Mouse (Mus musculus) left cerebral cortex, adult 2 months (tissue): ENCODE measurements at regions not wholly inside any gene's neighbourhood (a gene's known extent, or its start where the extent isn't known, plus 50 kb on each side); places are given as distances from the start of the nearest gene placed in this dataset.

Source experiments
- DNase-seq, 2 experiments: peaks; one replicate each; pipeline ENCODE4 v3.0.0; 2021 to 2022; ENCODE audit warnings: low spot score in 2 of 2, mixed read lengths in 1 of 2; ENCODE audit errors: extremely low spot score in 1 of 2
- H3K27ac ChIP-seq: fragments of 200-600 bp; 2 replicates; pipeline ENCODE4 v1.8.1; 2022
- H3K4me3 ChIP-seq: fragments of 200-600 bp; 2 replicates; pipeline ENCODE4 v1.8.1; 2022
- CTCF ChIP-seq: fragments of 200-600 bp; IDR thresholded peaks from 2 replicates; pipeline ENCODE4 v1.8.1; 2022; ENCODE audit warnings: antibody characterized with exemption, mild to moderate bottlenecking, moderate library complexity
- intact Hi-C: fragments of 180-260 bp; cut with DNase I; formaldehyde crosslinking; loops from one replicate; pipeline ENCODE4 v1.15.1; 2025

- H3K4me3 ChIP-seq, result no peak overlapping the region
- no peak overlapping the region for H3K27ac ChIP-seq
- no peak for TF ChIP-seq CTCF
- intact Hi-C loops, result no loop called here
- no peak for DNase-seq
These were observed 267.0 kb upstream of the Hnrnpa3 start for GRCm38 (mm10) chr2:75392041-75392440.

GRCm38 (mm10) chr2:75394928-75395673 lies 264.0 kb upstream of the Hnrnpa3 start:
- H3K27ac ChIP-seq, result no peak overlapping the region
- DNase-seq, result no peak
- no peak for TF ChIP-seq CTCF
- no peak overlapping the region for H3K4me3 ChIP-seq
- intact Hi-C loops, result no loop called here

- TF ChIP-seq CTCF, result no peak
- H3K4me3 ChIP-seq, result no peak overlapping the region
- DNase-seq, result no peak
- intact Hi-C loops, result no loop called here
- no peak overlapping the region for H3K27ac ChIP-seq
These were observed 263.0 kb upstream of the Hnrnpa3 start for GRCm38 (mm10) chr2:75396016-75396415.

GRCm38 (mm10) chr2:75400291-75400870 lies 258.7 kb upstream of the Hnrnpa3 start:
- no peak for TF ChIP-seq CTCF
- no peak for DNase-seq
- H3K27ac ChIP-seq, result no peak overlapping the region
- intact Hi-C loops, result no loop called here
- H3K4me3 ChIP-seq, result no peak overlapping the region

GRCm38 (mm10) chr2:75403791-75404190 lies 255.3 kb upstream of the Hnrnpa3 start:
- no peak for DNase-seq
- intact Hi-C loops, result no loop called here
- no peak overlapping the region for H3K27ac ChIP-seq
- TF ChIP-seq CTCF, result no peak
- H3K4me3 ChIP-seq, result no peak overlapping the region

GRCm38 (mm10) chr2:75405524-75406214 lies 253.4 kb upstream of the Hnrnpa3 start:
- no peak for TF ChIP-seq CTCF
- intact Hi-C loops, result no loop called here
- no peak for DNase-seq
- Histone ChIP-seq H3K27ac (no peak overlapping the region), H3K4me3 (no peak overlapping the region)

GRCm38 (mm10) chr2:75406721-75407455 lies 252.2 kb upstream of the Hnrnpa3 start:
- intact Hi-C loops, result no loop called here
- no peak for TF ChIP-seq CTCF
- no peak for DNase-seq
- Histone ChIP-seq H3K4me3 (no peak overlapping the region), H3K27ac (no peak overlapping the region)

- DNase-seq, result no peak
- no peak overlapping the region for H3K27ac ChIP-seq
- intact Hi-C loops, result no loop called here
These were observed 251.5 kb upstream of the Hnrnpa3 start for GRCm38 (mm10) chr2:75407560-75407959.

GRCm38 (mm10) chr2:75408016-75408415 lies 251.0 kb upstream of the Hnrnpa3 start:
- no peak overlapping the region for H3K4me3 ChIP-seq
- TF ChIP-seq CTCF, result no peak
- intact Hi-C loops, result no loop called here
- no peak for DNase-seq
- H3K27ac ChIP-seq, result no peak overlapping the region

More at GRCm38 (mm10) chr2:75407560-75407959, 251.5 kb upstream of the Hnrnpa3 start:
- no peak for TF ChIP-seq CTCF
- no peak overlapping the region for H3K4me3 ChIP-seq

- TF ChIP-seq CTCF, result no peak
- Histone ChIP-seq H3K4me3 (no peak overlapping the region), H3K27ac (no peak overlapping the region)
- intact Hi-C loops, result no loop called here
- DNase-seq, result no peak
These were observed 249.3 kb upstream of the Hnrnpa3 start for GRCm38 (mm10) chr2:75409806-75410205.

GRCm38 (mm10) chr2:75412735-75413134 lies 246.3 kb upstream of the Hnrnpa3 start:
- H3K4me3 ChIP-seq, result no peak overlapping the region
- intact Hi-C loops, result no loop called here
- H3K27ac ChIP-seq, result no peak overlapping the region
- TF ChIP-seq CTCF, result no peak
- no peak for DNase-seq

GRCm38 (mm10) chr2:75418689-75419088 lies 240.4 kb upstream of the Hnrnpa3 start:
- Histone ChIP-seq H3K4me3 (no peak overlapping the region), H3K27ac (no peak overlapping the region)
- intact Hi-C loops, result no loop called here
- TF ChIP-seq CTCF, result no peak
- DNase-seq, result no peak
